Mouse (Mus musculus): ENCODE data around the gene Ccdc187. TPM values are rescaled to one million over a fixed set of nuclear protein-coding genes. Genes with fewer than 3 reads are reported as not detected.

The Ccdc187 gene
- polyA plus RNA-seq, 1 experiment from 2014 or later: 0.58 TPM

GRCm38 (mm10) chr2:26225242-26225641, 69.1 kb downstream of the Ccdc187 start:
- Histone ChIP-seq H3K4me1 (ENCODE audit: control insufficient read depth, insufficient read depth, low read length) (0 out of 2 replicates have a peak, but pooled peaks cover 2% of the 10 kb centered on the region), H3K27ac (ENCODE audit: low read length) (no peak overlapping the region), H3K4me2 (ENCODE audit: low read depth, low read length) (no peak overlapping the region), H3K9ac (ENCODE audit: low read length) (no peak overlapping the region), H3K36me3 (ENCODE audit: control insufficient read depth, insufficient read depth, low read length) (0 out of 2 replicates have a peak, but pooled peaks cover 4% of the 10 kb centered on the region), H3K9me3 (replicated peaks; ENCODE audit: control insufficient read depth, low read length) (no peaks in the 10 kb centered on the region), H3K27me3 (ENCODE audit: control insufficient read depth, insufficient read depth, low read length) (no peaks in the 10 kb centered on the region), H3K4me3 (replicated peaks; ENCODE audit: low read length) (no peak overlapping the region)
- WGBS: 80% methylated on average over 4 of the region's 4 CpGs
- peak; percentile 73 for ATAC-seq (ENCODE audit: insufficient read depth, low FRiP score)

DNA sequence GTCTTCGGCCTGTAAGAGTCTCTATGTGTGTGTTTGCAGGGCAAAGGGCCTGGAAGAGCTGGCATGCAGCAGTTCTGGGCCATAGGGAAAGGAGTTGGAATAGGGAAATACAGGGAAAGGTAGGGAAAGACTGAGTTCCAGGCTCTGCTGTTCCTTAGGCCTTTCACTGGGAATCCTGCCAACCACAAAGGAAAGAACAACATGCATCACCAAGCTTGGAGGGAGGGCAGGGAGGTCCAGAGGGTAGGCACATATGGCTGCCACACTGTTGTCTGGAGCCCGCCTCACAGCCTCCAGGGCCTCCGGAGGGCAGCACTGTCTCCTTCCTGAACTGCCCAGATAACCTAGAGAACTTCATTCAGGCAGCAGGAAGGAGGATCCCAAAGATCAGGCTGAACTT, 70.4 kb downstream of the Ccdc187 start:
- H3K9me3 ChIP-seq (replicated peaks; ENCODE audit: control insufficient read depth, low read length): no peaks in the 10 kb centered on the region
- no peak overlapping the region for H3K27ac ChIP-seq (ENCODE audit: low read length)
- no peaks in the 10 kb centered on the region for H3K27me3 ChIP-seq (ENCODE audit: control insufficient read depth, insufficient read depth, low read length)
- WGBS: 88% methylated on average over 3 of the region's 3 CpGs
- no peak overlapping the region for H3K9ac ChIP-seq (ENCODE audit: low read length)
- H3K36me3 ChIP-seq (ENCODE audit: control insufficient read depth, insufficient read depth, low read length): 0 out of 2 replicates have a peak, but pooled peaks cover 4% of the 10 kb centered on the region
- H3K4me3 ChIP-seq (replicated peaks; ENCODE audit: low read length): no peak overlapping the region
- ATAC-seq (ENCODE audit: insufficient read depth, low FRiP score): no peak
- no peak overlapping the region for H3K4me2 ChIP-seq (ENCODE audit: low read depth, low read length)
- no peaks in the 10 kb centered on the region for H3K4me1 ChIP-seq (ENCODE audit: control insufficient read depth, insufficient read depth, low read length)

DNA sequence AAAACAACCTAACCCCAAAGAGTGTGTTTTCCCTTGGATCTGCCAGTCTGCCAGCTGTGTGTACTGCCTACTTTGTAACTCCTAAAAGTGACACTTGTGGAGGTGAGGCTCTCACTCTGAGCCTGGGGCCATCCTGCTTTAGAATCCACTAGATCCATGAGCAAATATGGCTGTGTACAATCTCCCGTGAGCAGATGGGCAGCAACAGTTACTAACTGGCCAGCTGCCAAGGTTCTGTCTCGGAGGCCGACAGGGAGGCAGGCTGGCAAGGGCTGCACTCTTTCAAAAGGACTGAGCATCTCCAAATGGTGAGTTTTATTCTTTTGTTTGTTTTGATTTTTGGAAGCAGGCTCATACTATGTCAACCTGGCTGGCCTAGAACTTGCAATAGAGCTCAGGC, 79.8 kb downstream of the Ccdc187 start:
- H3K36me3 ChIP-seq (ENCODE audit: control insufficient read depth, insufficient read depth, low read length): peaks cover 16% of the 10 kb centered on the region; the same call in 1 of the 2 replicates
- 17% methylated on average over 3 of the region's 3 CpGs for WGBS

DNA sequence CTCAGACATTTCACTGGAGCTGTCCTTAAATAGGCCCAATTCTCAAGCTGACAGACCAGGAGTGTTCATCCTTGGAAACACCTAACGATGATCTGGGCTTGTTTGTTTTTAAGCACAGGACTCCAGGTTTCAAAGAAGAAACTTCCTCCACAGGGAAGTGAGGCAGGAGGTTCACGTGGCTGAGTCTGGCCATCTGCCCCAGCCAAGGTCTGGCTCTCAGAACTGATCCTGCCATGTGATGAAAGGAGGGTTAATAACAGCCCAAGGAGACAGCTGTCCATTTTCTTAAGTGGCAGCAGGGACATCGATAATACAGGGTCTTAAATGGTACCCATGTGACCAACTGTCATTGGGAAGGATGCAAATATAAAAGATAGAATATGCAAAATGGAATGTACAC, 84.8 kb downstream of the Ccdc187 start:
- Histone ChIP-seq H3K27me3 (ENCODE audit: control insufficient read depth, insufficient read depth, low read length) (peaks cover 34% of the 10 kb centered on the region), H3K9me3 (replicated peaks; ENCODE audit: control insufficient read depth, low read length) (no peaks in the 10 kb centered on the region), H3K4me1 (ENCODE audit: control insufficient read depth, insufficient read depth, low read length) (no peaks in the 10 kb centered on the region), H3K4me2 (ENCODE audit: low read depth, low read length) (no peak overlapping the region), H3K36me3 (ENCODE audit: control insufficient read depth, insufficient read depth, low read length) (peaks cover 16% of the 10 kb centered on the region; the same call in 1 of the 2 replicates), H3K9ac (ENCODE audit: low read length) (no peak overlapping the region), H3K4me3 (replicated peaks; ENCODE audit: low read length) (no peak overlapping the region), H3K27ac (ENCODE audit: low read length) (no peak overlapping the region)
- no peak for ATAC-seq (ENCODE audit: insufficient read depth, low FRiP score)
- 86% methylated on average over 3 of the region's 3 CpGs for WGBS

More for the DNA sequence above, 79.8 kb downstream of the Ccdc187 start:
- H3K4me3 ChIP-seq (replicated peaks; ENCODE audit: low read length): no peak overlapping the region
- H3K4me2 ChIP-seq (ENCODE audit: low read depth, low read length): no peak overlapping the region
- no peaks in the 10 kb centered on the region for H3K27me3 ChIP-seq (ENCODE audit: control insufficient read depth, insufficient read depth, low read length)
- ATAC-seq (ENCODE audit: insufficient read depth, low FRiP score): no peak
- H3K9me3 ChIP-seq (replicated peaks; ENCODE audit: control insufficient read depth, low read length): no peaks in the 10 kb centered on the region
- no peak overlapping the region for H3K27ac ChIP-seq (ENCODE audit: low read length)
- no peaks in the 10 kb centered on the region for H3K4me1 ChIP-seq (ENCODE audit: control insufficient read depth, insufficient read depth, low read length)
- H3K9ac ChIP-seq (ENCODE audit: low read length): no peak overlapping the region

DNA sequence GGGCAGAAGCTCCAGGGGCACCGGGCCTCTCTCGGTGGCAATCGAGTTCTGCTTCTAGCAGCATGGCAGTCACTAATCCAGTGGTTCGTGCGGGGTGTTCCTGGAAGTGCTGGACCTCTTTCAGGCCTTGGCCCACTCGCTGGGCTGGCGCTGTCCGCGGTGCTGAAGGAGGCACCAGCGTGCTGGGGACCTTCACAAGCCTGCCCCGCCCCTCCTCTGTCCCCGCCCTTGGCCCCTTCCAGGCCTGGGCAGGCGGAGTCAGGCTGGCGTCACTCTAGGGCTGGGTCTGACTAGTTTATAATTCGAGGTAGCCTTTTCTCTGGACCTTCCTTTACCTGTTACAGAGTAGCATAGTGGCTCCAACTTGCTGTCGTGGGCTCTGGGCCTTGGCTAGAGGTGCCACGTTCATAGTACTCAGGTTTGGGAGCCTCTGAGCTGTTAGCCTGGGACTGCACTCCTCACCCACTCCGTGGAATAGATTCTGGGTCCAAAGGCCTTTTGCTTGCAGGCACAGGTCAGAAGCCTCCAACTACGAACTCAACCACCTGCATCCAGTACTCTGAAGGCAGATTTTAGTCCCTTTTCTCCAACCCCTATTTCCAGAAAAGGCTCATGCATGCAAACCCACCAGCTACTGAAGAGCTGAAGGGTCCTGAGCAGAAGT, 86.1 kb downstream of the Ccdc187 start, which contains the start of gene Lhx3:
TSS of gene Lhx3 (minus strand) at position 164 of the 664 bp plus-strand sequence.
- Histone ChIP-seq H3K4me3 (replicated peaks; ENCODE audit: low read length) (no peak within 1 kb of the TSS), H3K27me3 (ENCODE audit: control insufficient read depth, insufficient read depth, low read length) (peaks cover 48% of the 10 kb centered on the region), H3K27ac (ENCODE audit: low read length) (no peak within 1 kb of the TSS), H3K4me2 (ENCODE audit: low read depth, low read length) (no peak within 1 kb of the TSS), H3K4me1 (ENCODE audit: control insufficient read depth, insufficient read depth, low read length) (no peaks in the 10 kb centered on the region), H3K9me3 (replicated peaks; ENCODE audit: control insufficient read depth, low read length) (no peaks in the 10 kb centered on the region), H3K36me3 (ENCODE audit: control insufficient read depth, insufficient read depth, low read length) (peaks cover 16% of the 10 kb centered on the region; the same call in 1 of the 2 replicates), H3K9ac (ENCODE audit: low read length) (no peak within 1 kb of the TSS)
- 6% methylated on average over 19 of the region's 19 CpGs for WGBS
- peak; percentile 92 for ATAC-seq (ENCODE audit: insufficient read depth, low FRiP score)

- peaks cover 13% of the 10 kb centered on the region; the same call in 1 of the 2 replicates for H3K36me3 ChIP-seq (ENCODE audit: control insufficient read depth, insufficient read depth, low read length)
- no peak overlapping the region for H3K4me3 ChIP-seq (replicated peaks; ENCODE audit: low read length)
- WGBS: 17% methylated on average over 9 of the region's 9 CpGs
- H3K9me3 ChIP-seq (replicated peaks; ENCODE audit: control insufficient read depth, low read length): no peaks in the 10 kb centered on the region
- no peak for ATAC-seq (ENCODE audit: insufficient read depth, low FRiP score)
- no peak overlapping the region for H3K9ac ChIP-seq (ENCODE audit: low read length)
- no peaks in the 10 kb centered on the region for H3K4me1 ChIP-seq (ENCODE audit: control insufficient read depth, insufficient read depth, low read length)
- H3K4me2 ChIP-seq (ENCODE audit: low read depth, low read length): no peak overlapping the region
- H3K27me3 ChIP-seq (ENCODE audit: control insufficient read depth, insufficient read depth, low read length): peaks cover 55% of the 10 kb centered on the region
- no peak overlapping the region for H3K27ac ChIP-seq (ENCODE audit: low read length)
Measured at GRCm38 (mm10) chr2:26207559-26207958, 86.8 kb downstream of the Ccdc187 start.

GRCm38 (mm10) chr2:26205761-26206160, 88.6 kb downstream of the Ccdc187 start:
- 16% methylated on average over 10 of the region's 10 CpGs for WGBS
- H3K36me3 ChIP-seq (ENCODE audit: control insufficient read depth, insufficient read depth, low read length): peaks cover 5% of the 10 kb centered on the region; the same call in 1 of the 2 replicates

DNA sequence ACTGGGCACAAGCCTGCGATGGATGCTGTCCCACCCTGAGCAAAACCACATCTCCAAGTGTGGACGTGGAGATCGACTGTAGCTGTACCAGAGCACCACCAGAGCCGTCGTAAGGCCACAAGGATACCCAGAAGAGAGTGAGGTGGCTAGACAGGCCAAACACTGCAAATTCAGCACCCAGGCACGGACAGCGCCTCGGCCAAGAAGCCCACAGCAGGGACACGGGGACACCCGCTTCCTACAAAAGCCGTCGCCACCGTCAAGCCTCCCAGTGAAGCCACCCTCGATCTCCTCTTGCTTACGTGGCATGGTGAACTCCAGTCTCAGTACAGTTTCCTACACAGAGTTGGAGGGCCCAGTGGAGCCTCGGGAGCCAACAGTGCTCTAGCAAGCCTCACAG, 89.2 kb downstream of the Ccdc187 start:
- ATAC-seq (ENCODE audit: insufficient read depth, low FRiP score): no peak
- no peak overlapping the region for H3K4me2 ChIP-seq (ENCODE audit: low read depth, low read length)
- H3K9me3 ChIP-seq (replicated peaks; ENCODE audit: control insufficient read depth, low read length): no peaks in the 10 kb centered on the region
- H3K9ac ChIP-seq (ENCODE audit: low read length): no peak overlapping the region
- no peaks in the 10 kb centered on the region for H3K36me3 ChIP-seq (ENCODE audit: control insufficient read depth, insufficient read depth, low read length)
- H3K27me3 ChIP-seq (ENCODE audit: control insufficient read depth, insufficient read depth, low read length): peaks cover 79% of the 10 kb centered on the region
- H3K27ac ChIP-seq (ENCODE audit: low read length): no peak overlapping the region
- no peaks in the 10 kb centered on the region for H3K4me1 ChIP-seq (ENCODE audit: control insufficient read depth, insufficient read depth, low read length)
- WGBS: 3% methylated on average over 16 of the region's 16 CpGs
- no peak overlapping the region for H3K4me3 ChIP-seq (replicated peaks; ENCODE audit: low read length)

More at GRCm38 (mm10) chr2:26205761-26206160, 88.6 kb downstream of the Ccdc187 start:
- H3K9me3 ChIP-seq (replicated peaks; ENCODE audit: control insufficient read depth, low read length): no peaks in the 10 kb centered on the region
- no peaks in the 10 kb centered on the region for H3K4me1 ChIP-seq (ENCODE audit: control insufficient read depth, insufficient read depth, low read length)
- peaks cover 73% of the 10 kb centered on the region for H3K27me3 ChIP-seq (ENCODE audit: control insufficient read depth, insufficient read depth, low read length)
- H3K4me2 ChIP-seq (ENCODE audit: low read depth, low read length): no peak overlapping the region
- no peak overlapping the region for H3K4me3 ChIP-seq (replicated peaks; ENCODE audit: low read length)
- no peak for ATAC-seq (ENCODE audit: insufficient read depth, low FRiP score)
- no peak overlapping the region for H3K27ac ChIP-seq (ENCODE audit: low read length)
- H3K9ac ChIP-seq (ENCODE audit: low read length): no peak overlapping the region

DNA sequence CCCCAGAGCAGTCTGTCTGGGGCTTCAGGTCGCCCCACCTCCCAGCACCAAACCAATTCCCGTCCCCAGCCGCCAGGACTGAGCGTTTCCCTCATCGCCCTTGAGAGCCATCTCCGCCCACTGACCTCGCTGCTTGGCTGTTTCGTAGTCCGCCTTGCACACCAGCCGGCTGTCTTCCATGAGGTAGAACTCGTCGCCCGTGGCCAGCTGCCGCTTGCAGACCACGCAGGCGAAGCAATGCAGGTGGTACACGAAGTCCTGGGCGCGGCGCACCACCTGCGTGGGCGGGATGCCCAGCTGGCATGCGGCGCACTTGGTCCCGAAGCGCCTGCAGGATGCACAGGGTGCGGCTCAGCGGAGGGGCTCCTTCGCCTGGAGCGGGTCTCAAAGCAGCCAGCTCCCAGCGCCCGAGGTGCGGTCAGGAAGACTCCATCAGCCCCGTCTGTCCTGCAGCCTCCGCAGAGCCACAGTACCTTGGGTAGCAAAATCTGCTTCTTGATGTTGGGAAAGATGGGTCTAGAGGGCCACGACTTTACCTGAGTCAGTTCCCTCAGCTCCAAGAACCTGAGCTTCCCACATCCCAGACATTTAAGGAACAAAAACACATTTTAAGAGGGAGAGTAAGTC, 91.4 kb downstream of the Ccdc187 start:
- Histone ChIP-seq H3K4me2 (ENCODE audit: low read depth, low read length) (no peak overlapping the region), H3K27me3 (ENCODE audit: control insufficient read depth, insufficient read depth, low read length) (peaks cover 100% of the 10 kb centered on the region), H3K4me1 (ENCODE audit: control insufficient read depth, insufficient read depth, low read length) (0 out of 2 replicates have a peak, but pooled peaks cover 6% of the 10 kb centered on the region), H3K9ac (ENCODE audit: low read length) (no peak overlapping the region), H3K36me3 (ENCODE audit: control insufficient read depth, insufficient read depth, low read length) (no peaks in the 10 kb centered on the region), H3K4me3 (replicated peaks; ENCODE audit: low read length) (no peak overlapping the region), H3K27ac (ENCODE audit: low read length) (no peak overlapping the region), H3K9me3 (replicated peaks; ENCODE audit: control insufficient read depth, low read length) (no peaks in the 10 kb centered on the region)
- 2% methylated on average over 36 of the region's 36 CpGs for WGBS
- ATAC-seq (ENCODE audit: insufficient read depth, low FRiP score): no peak

All from stomach, embryonic 16.5 days (tissue).